Mouse (Mus musculus): ENCODE results near the gene Platr17. TPM values are rescaled to one million over a fixed set of nuclear protein-coding genes. Genes with fewer than 3 reads are reported as not detected.
"Not testable (repeated sequence)": the region's sequence is repeated elsewhere in the genome, so short reads cannot be mapped to it uniquely, and the experiment has no call there.

The Platr17 gene
- total RNA-seq, 1 experiment from 2014 or later: 0.93 TPM

- ATAC-seq (ENCODE audit: extremely low read depth, insufficient number of reproducible peaks, low FRiP score, poor library complexity, severe bottlenecking): no peak
These were observed 4.0 kb upstream of the Platr17 start for GRCm38 (mm10) chr17:33900989-33901314.

GRCm38 (mm10) chr17:33901653-33902052, 3.3 kb upstream of the Platr17 start:
- no peak for ATAC-seq (ENCODE audit: extremely low read depth, insufficient number of reproducible peaks, low FRiP score, poor library complexity, severe bottlenecking)

- ATAC-seq (ENCODE audit: extremely low read depth, insufficient number of reproducible peaks, low FRiP score, poor library complexity, severe bottlenecking): no peak
These were observed 2.9 kb upstream of the Platr17 start for GRCm38 (mm10) chr17:33902079-33902478.

- ATAC-seq (ENCODE audit: extremely low read depth, insufficient number of reproducible peaks, low FRiP score, poor library complexity, severe bottlenecking): no peak
These were observed 2.4 kb upstream of the Platr17 start for GRCm38 (mm10) chr17:33902491-33902890.

- ATAC-seq (ENCODE audit: extremely low read depth, insufficient number of reproducible peaks, low FRiP score, poor library complexity, severe bottlenecking): not testable (repeated sequence)
These were observed 854 bp upstream of the Platr17 start for GRCm38 (mm10) chr17:33903911-33904651.

GRCm38 (mm10) chr17:33908331-33909076, 3.6 kb downstream of the Platr17 start:
- peak; percentile 4; the same call in 1 of the 2 replicates for ATAC-seq (ENCODE audit: extremely low read depth, insufficient number of reproducible peaks, low FRiP score, poor library complexity, severe bottlenecking)

- ATAC-seq (ENCODE audit: extremely low read depth, insufficient number of reproducible peaks, low FRiP score, poor library complexity, severe bottlenecking): peak; percentile 88
These were observed 4.3 kb downstream of the Platr17 start, which contains the start of gene Daxx for GRCm38 (mm10) chr17:33909077-33909868. Gene Daxx, plus strand, starts transcription at chr17:33909414.

- ATAC-seq (ENCODE audit: extremely low read depth, insufficient number of reproducible peaks, low FRiP score, poor library complexity, severe bottlenecking): no peak
These were observed 4.9 kb downstream of the Platr17 start for GRCm38 (mm10) chr17:33909869-33910250.

- ATAC-seq (ENCODE audit: extremely low read depth, insufficient number of reproducible peaks, low FRiP score, poor library complexity, severe bottlenecking): no peak
These were observed 5.6 kb downstream of the Platr17 start for GRCm38 (mm10) chr17:33910346-33911051.

GRCm38 (mm10) chr17:33911052-33911812, 6.3 kb downstream of the Platr17 start:
- no peak for ATAC-seq (ENCODE audit: extremely low read depth, insufficient number of reproducible peaks, low FRiP score, poor library complexity, severe bottlenecking)

- no peak for ATAC-seq (ENCODE audit: extremely low read depth, insufficient number of reproducible peaks, low FRiP score, poor library complexity, severe bottlenecking)
These were observed 7.0 kb downstream of the Platr17 start for GRCm38 (mm10) chr17:33911813-33912414.

GRCm38 (mm10) chr17:33913264-33913663, 8.3 kb downstream of the Platr17 start:
- ATAC-seq (ENCODE audit: extremely low read depth, insufficient number of reproducible peaks, low FRiP score, poor library complexity, severe bottlenecking): no peak

GRCm38 (mm10) chr17:33913905-33914304, 9.0 kb downstream of the Platr17 start:
- ATAC-seq (ENCODE audit: extremely low read depth, insufficient number of reproducible peaks, low FRiP score, poor library complexity, severe bottlenecking): no peak

- ATAC-seq (ENCODE audit: extremely low read depth, insufficient number of reproducible peaks, low FRiP score, poor library complexity, severe bottlenecking): no peak
These were observed 10.0 kb downstream of the Platr17 start for GRCm38 (mm10) chr17:33914969-33915391.

- ATAC-seq (ENCODE audit: extremely low read depth, insufficient number of reproducible peaks, low FRiP score, poor library complexity, severe bottlenecking): peak; percentile 66
These were observed 10.8 kb downstream of the Platr17 start, which contains the start of the genes Tapbp and Zbtb22 for GRCm38 (mm10) chr17:33915671-33916250. Gene Tapbp, plus strand, starts transcription at chr17:33915899. Gene Zbtb22, plus strand, starts transcription at chr17:33915904.

GRCm38 (mm10) chr17:33916294-33916693, 11.4 kb downstream of the Platr17 start:
- no peak for ATAC-seq (ENCODE audit: extremely low read depth, insufficient number of reproducible peaks, low FRiP score, poor library complexity, severe bottlenecking)

GRCm38 (mm10) chr17:33916847-33917655, 12.1 kb downstream of the Platr17 start:
- ATAC-seq (ENCODE audit: extremely low read depth, insufficient number of reproducible peaks, low FRiP score, poor library complexity, severe bottlenecking): no peak
